Mouse (Mus musculus) spleen, postnatal 10 days (tissue): ENCODE measurements around the gene Npas1.

Source experiments
- DNase-seq, 2 experiments: peaks; one replicate each; pipeline ENCODE4 v3.0.0; 2021 to 2022; ENCODE audit warnings: low spot score in 2 of 2

Gene Npas1

GRCm38 (mm10) chr7:16418713-16419112, 58.8 kb downstream of the Npas1 start:
- no peak for DNase-seq

GRCm38 (mm10) chr7:16417141-16417771, 60.3 kb downstream of the Npas1 start:
- no peak for DNase-seq

- DNase-seq = no peak
These were observed 62.1 kb downstream of the Npas1 start for GRCm38 (mm10) chr7:16415426-16415825.

DNA sequence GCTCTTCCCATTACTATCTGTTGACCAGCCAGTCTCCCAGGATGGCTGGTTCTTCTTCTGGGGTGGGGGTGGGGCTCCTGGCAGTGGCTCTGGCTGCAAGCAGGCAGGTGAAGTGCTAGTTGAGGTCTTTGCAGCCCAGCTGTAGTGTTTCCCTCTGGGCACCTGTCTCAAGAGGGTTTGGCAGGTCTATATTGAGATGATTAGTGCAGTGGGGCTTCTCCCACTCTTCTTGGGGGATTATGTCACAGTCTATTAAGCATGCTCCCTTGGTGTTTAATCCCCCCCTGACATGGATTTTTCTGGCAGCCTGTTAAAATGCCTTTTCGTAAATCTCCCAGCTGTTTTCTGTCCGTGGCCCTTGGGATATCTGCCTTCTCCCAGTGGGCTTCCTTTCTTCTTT, 64.6 kb downstream of the Npas1 start:
- DNase-seq = no peak

GRCm38 (mm10) chr7:16412220-16412896, 65.2 kb downstream of the Npas1 start:
- no peak for DNase-seq

DNA sequence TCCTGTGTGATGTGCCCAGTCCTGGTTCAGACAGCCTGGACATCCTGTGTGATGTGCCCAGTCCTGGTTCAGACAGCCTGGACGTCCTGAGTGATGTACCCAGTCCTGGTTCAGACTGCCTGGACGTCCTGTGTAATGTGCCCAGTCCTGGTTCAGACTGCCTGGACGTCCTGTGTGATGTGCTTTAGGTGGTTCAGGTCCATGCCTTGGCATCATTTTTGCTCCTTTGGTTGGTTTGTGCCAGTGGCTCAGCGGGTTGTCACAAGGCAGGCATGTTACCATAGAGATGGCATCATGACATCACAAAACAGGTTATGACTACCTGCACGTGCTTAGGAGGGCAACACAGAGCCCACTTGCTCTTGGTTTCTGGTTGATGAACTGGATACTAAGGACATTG, 66.4 kb downstream of the Npas1 start:
- DNase-seq = no peak

GRCm38 (mm10) chr7:16406978-16407377, 70.5 kb downstream of the Npas1 start:
- no peak for DNase-seq
